Mouse (Mus musculus) MEL (cell line): ENCODE results near the gene Tead2. TPM values are rescaled to one million over a fixed set of nuclear protein-coding genes. Genes with fewer than 3 reads are reported as not detected.

Experiments
- DNase-seq: peaks from one replicate; pipeline ENCODE4 v3.0.0; 2011; ENCODE audit warnings: low read depth, low spot score
- H3K27ac ChIP-seq: 2 replicates; pipeline ENCODE4 v1.5.1; 2012; ENCODE audit warnings: low read depth, mild to moderate bottlenecking, control low read depth, low read length, moderate library complexity; ENCODE audit not compliant: control insufficient read depth
- H3K27me3 ChIP-seq, 2 experiments: fragments of 150-350 bp in 1 of 2; sonication (generic) in 1 of 2; 2 replicates each; pipeline ENCODE4 v1.6.1; 2012; ENCODE audit warnings: low read length in 2 of 2, mild to moderate bottlenecking in 2 of 2, improper control_type of control experiment in 1 of 2, moderate library complexity in 1 of 2; ENCODE audit not compliant: insufficient read depth in 2 of 2, control insufficient read depth in 1 of 2
- H3K36me3 ChIP-seq, 2 experiments: 2 replicates each; pipeline ENCODE4 v1.6.1; 2012 to 2014; ENCODE audit warnings: low read length in 2 of 2, improper control_type of control experiment in 1 of 2, inconsistent platforms in 1 of 2, mild to moderate bottlenecking in 1 of 2; ENCODE audit not compliant: insufficient read depth in 2 of 2, control insufficient read depth in 1 of 2
- H3K4me1 ChIP-seq, 2 experiments: fragments of 150-350 bp in 1 of 2; sonication (generic) in 1 of 2; 2 replicates each; pipeline ENCODE4 v1.6.1; 2012; ENCODE audit warnings: low read length in 2 of 2, improper control_type of control experiment in 1 of 2, mild to moderate bottlenecking in 1 of 2; ENCODE audit not compliant: insufficient read depth in 2 of 2, control insufficient read depth in 1 of 2
- H3K4me3 ChIP-seq, 2 experiments: fragments of 150-350 bp in 1 of 2; sonication (generic) in 1 of 2; 2 replicates each; pipeline ENCODE4 v1.5.1; 2012; ENCODE audit warnings: low read depth in 2 of 2, low read length in 2 of 2, mild to moderate bottlenecking in 2 of 2, moderate library complexity in 2 of 2, control low read depth in 1 of 2, improper control_type of control experiment in 1 of 2; ENCODE audit not compliant: control insufficient read depth in 1 of 2, insufficient read depth in 1 of 2
- H3K79me2 ChIP-seq: 2 replicates; pipeline ENCODE4 v1.6.1; 2012; ENCODE audit warnings: mild to moderate bottlenecking, low read length, moderate library complexity; ENCODE audit not compliant: control insufficient read depth, poor library complexity, insufficient read depth
- H3K9ac ChIP-seq: 2 replicates; pipeline ENCODE4 v1.6.1; 2012; ENCODE audit warnings: low read depth, mild to moderate bottlenecking, control low read depth, low read length, moderate library complexity; ENCODE audit not compliant: control insufficient read depth, poor library complexity, severe bottlenecking
- H3K9me3 ChIP-seq: fragments of 150-350 bp; sonication (generic); replicated peaks from 2 replicates; pipeline ENCODE4 v1.6.1; 2012; ENCODE audit warnings: mild to moderate bottlenecking, low read length, improper control_type of control experiment, moderate library complexity; ENCODE audit not compliant: insufficient read depth
- CHD2 ChIP-seq: IDR thresholded peaks from 2 replicates; pipeline ENCODE4 v1.6.1; 2011; ENCODE audit warnings: low read length, improper control_type of control experiment
- E2F4 ChIP-seq: IDR thresholded peaks from 2 replicates; pipeline ENCODE4 v1.6.1; 2011; ENCODE audit warnings: low read depth, low read length, improper control_type of control experiment, borderline replicate concordance
- EP300 ChIP-seq, 2 experiments: IDR thresholded peaks; 2 replicates each; pipeline ENCODE4 v1.6.1; 2011; ENCODE audit warnings: improper control_type of control experiment in 2 of 2, low read length in 2 of 2, low read depth in 1 of 2, mild to moderate bottlenecking in 1 of 2
- GABPA ChIP-seq: IDR thresholded peaks from 2 replicates; pipeline ENCODE4 v1.6.1; 2012; ENCODE audit warnings: low read depth, mild to moderate bottlenecking, inconsistent platforms, low read length, improper control_type of control experiment, moderate library complexity
- GATA1 ChIP-seq: IDR thresholded peaks from 2 replicates; pipeline ENCODE4 v1.6.1; 2011; ENCODE audit warnings: low read depth, low read length, improper control_type of control experiment
- MAFK ChIP-seq: IDR thresholded peaks from 2 replicates; pipeline ENCODE4 v1.6.1; 2011; ENCODE audit warnings: low read depth, mild to moderate bottlenecking, low read length, improper control_type of control experiment, borderline replicate concordance
- MAX ChIP-seq: IDR thresholded peaks from 2 replicates; pipeline ENCODE4 v1.6.1; 2011; ENCODE audit warnings: low read length, improper control_type of control experiment
- MAZ ChIP-seq: IDR thresholded peaks from 2 replicates; pipeline ENCODE4 v1.6.1; 2012; ENCODE audit warnings: low read depth, mild to moderate bottlenecking, inconsistent platforms, low read length, improper control_type of control experiment
- MEF2A ChIP-seq: IDR thresholded peaks from 2 replicates; pipeline ENCODE4 v1.6.1; 2014; ENCODE audit warnings: low read depth, mild to moderate bottlenecking, inconsistent platforms, low read length, improper control_type of control experiment; ENCODE audit not compliant: poor library complexity, insufficient replicate concordance, severe bottlenecking; ENCODE audit errors: extremely low read depth
- RCOR1 ChIP-seq: IDR thresholded peaks from 2 replicates; pipeline ENCODE4 v1.6.1; 2012; ENCODE audit warnings: low read depth, mild to moderate bottlenecking, inconsistent platforms, low read length, improper control_type of control experiment
- SMC3 ChIP-seq: IDR thresholded peaks from 2 replicates; pipeline ENCODE4 v1.6.1; 2011; ENCODE audit warnings: low read depth, low read length, improper control_type of control experiment
- TAL1 ChIP-seq: IDR thresholded peaks from 2 replicates; pipeline ENCODE4 v1.6.1; 2012; ENCODE audit warnings: mild to moderate bottlenecking, inconsistent platforms, low read length, moderate library complexity, mixed read lengths
- TCF12 ChIP-seq: IDR thresholded peaks from 2 replicates; pipeline ENCODE4 v1.6.1; 2014; ENCODE audit warnings: low read depth, mild to moderate bottlenecking, inconsistent platforms, low read length, improper control_type of control experiment, moderate library complexity
- UBTF ChIP-seq: IDR thresholded peaks from 2 replicates; pipeline ENCODE4 v1.6.1; 2012; ENCODE audit warnings: low read depth, mild to moderate bottlenecking, inconsistent platforms, low read length, improper control_type of control experiment, moderate library complexity, borderline replicate concordance; ENCODE audit not compliant: insufficient read depth
- USF2 ChIP-seq, 2 experiments: IDR thresholded peaks; 2 replicates each; pipeline ENCODE4 v1.6.1; 2011 to 2012; ENCODE audit warnings: improper control_type of control experiment in 2 of 2, low read length in 2 of 2, borderline replicate concordance in 1 of 2, inconsistent platforms in 1 of 2, low read depth in 1 of 2, mild to moderate bottlenecking in 1 of 2; ENCODE audit not compliant: insufficient read depth in 1 of 2
- polyA plus RNA-seq, 2 experiments: library from polyadenylated mRNA; stranded (reverse) in 1 of 2; unstranded in 1 of 2; fragments of >175 nt in 1 of 2; fragments of >200 nt in 1 of 2; gene quantifications; 2 replicates each; pipeline versions ENCODE4 v1.2.1 to v1.2.4; 2012; ENCODE audit warnings: low replicate concordance in 2 of 2, low read depth in 1 of 2; ENCODE audit not compliant: insufficient read length in 2 of 2, insufficient read depth in 1 of 2, missing spikeins in 1 of 2
- total RNA-seq: library from RNA; depleted of rRNA; stranded (reverse); fragments of 300-350 nt; gene quantifications from 2 replicates; pipeline ENCODE4 v1.2.3, GENCODE M21; 2012

Tead2 gene
- total and polyA plus RNA-seq, 3 experiments, result 0.19 to 0.38 TPM; not detected in 1

- H3K9ac ChIP-seq, result no peak overlapping the region
Measured at GRCm38 (mm10) chr7:45176356-45176755, 39.2 kb upstream of the Tead2 start.

GRCm38 (mm10) chr7:45178550-45178949 lies 37.0 kb upstream of the Tead2 start:
- Histone ChIP-seq H3K27me3 (no peaks in the 10 kb centered on the region), H3K79me2 (no peaks in the 10 kb centered on the region), H3K36me3 (peaks cover 0 to 3% of the 10 kb centered on the region in 2 experiments; a peak in 2 of 4 replicates), H3K4me1 (peaks cover 0 to 5% of the 10 kb centered on the region in 2 experiments; a peak in 2 of 4 replicates), H3K9me3 (no peaks in the 10 kb centered on the region), H3K9ac (no peak overlapping the region), H3K27ac (no peak overlapping the region), H3K4me3 (no peak overlapping the region)
- DNase-seq, result no peak
- TF ChIP-seq CHD2, result no peak
- no peak for TF ChIP-seq UBTF
- no peak for TF ChIP-seq GABPA
- no peak for TF ChIP-seq MAX
- no peak for TF ChIP-seq MAFK
- TF ChIP-seq TCF12, result no peak
- no peak for TF ChIP-seq E2F4

More at GRCm38 (mm10) chr7:45176356-45176755, 39.2 kb upstream of the Tead2 start:
- no peaks in the 10 kb centered on the region for H3K27me3 ChIP-seq
- no peak overlapping the region for H3K4me3 ChIP-seq
- no peak for DNase-seq
- H3K79me2 ChIP-seq, result no peaks in the 10 kb centered on the region
- H3K4me1 ChIP-seq, result no peaks in the 10 kb centered on the region
- no peaks in the 10 kb centered on the region for H3K36me3 ChIP-seq
- no peaks in the 10 kb centered on the region for H3K9me3 ChIP-seq
- H3K27ac ChIP-seq, result no peak overlapping the region
- no peak for TF ChIP-seq EP300 (IDR thresholded peaks at IDR 0.05; ENCODE audit: low read depth in 1 of 2, low read length in 2 of 2)
- TF ChIP-seq GATA1, result no peak
- TF ChIP-seq RCOR1, result no peak
- TF ChIP-seq SMC3, result no peak
- no peak for TF ChIP-seq USF2 (IDR thresholded peaks at IDR 0.05; ENCODE audit: borderline replicate concordance in 1 of 2, insufficient read depth in 1 of 2, low read depth in 1 of 2, low read length in 2 of 2)
- TF ChIP-seq UBTF, result no peak
- no peak for TF ChIP-seq TAL1
- no peak for TF ChIP-seq MAZ
- no peak for TF ChIP-seq MEF2A
